Mouse (Mus musculus) neural tube, embryonic 10.5 days (tissue): ENCODE data around the gene Rrp1.

Experiments used
- DNase-seq: peaks from one replicate; pipeline ENCODE4 v3.0.0-alpha.2; 2017; ENCODE audit warnings: low spot score; ENCODE audit errors: extremely low spot score

Rrp1 gene

DNA sequence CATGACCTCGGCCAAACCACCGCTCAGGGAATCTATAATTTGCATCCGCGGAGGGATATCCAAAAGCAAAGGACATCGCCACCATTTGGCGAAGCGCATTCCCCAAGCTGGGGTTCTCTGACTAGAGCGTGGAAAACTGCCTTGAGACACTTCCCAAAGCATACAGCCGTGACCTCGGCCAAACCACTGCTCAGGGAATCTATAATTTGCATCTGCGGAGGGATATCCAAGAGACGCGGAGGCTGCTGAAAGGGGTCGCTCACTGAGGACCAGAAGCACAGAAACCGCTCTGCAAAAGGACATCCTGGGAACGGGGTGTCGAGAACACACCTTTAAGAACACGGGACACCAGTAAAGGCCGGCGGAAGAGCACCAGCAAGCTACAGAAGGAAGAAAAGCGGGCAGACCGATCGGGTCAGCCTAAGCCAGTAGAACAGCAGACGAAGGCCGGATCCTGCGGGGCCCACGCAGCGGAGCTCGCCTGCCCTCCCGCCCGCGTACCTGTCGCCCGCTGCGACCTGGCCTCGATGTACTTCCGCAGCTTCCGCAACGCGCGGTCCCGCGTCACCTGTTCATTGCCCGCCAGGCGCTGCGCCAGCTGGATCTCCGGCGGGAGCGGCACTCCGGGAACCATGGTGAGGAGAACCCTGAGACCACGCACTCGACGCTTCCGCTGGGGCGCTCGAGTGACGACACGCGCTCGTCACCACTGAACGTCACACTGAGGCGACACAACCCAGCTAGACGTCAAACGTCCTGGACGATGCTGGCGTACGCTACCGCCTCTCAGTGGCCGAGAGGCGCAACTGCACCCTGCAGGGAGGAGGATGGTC lies at the start of gene Rrp1:
Gene Rrp1, minus strand, starts transcription at position 725 of the 833 bp plus-strand sequence.
- peak; percentile 98 for DNase-seq

GRCm38 (mm10) chr10:78461767-78462166 lies 48.9 kb upstream of the Rrp1 start:
- DNase-seq, result no peak

DNA sequence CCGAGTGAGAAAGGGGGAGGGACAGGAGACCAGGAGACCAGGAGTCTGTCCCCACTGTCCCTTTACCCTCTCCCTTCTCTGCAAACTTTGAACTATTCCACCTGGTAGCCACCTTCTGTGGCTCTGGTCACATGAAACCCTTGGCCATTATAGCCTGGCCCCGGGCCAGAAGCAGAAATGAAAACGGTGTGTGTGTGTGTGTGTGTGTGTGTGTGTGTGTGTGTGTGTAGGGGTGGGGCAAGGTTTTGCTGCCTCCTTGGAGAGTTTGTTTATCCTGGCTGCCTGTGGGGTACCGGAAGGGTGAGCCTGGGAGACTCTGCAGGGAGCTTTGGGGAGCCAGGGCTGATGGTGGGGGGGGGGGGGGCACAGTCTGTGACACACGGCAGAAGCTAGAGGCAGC lies 47.6 kb upstream of the Rrp1 start:
- no peak for DNase-seq

DNA sequence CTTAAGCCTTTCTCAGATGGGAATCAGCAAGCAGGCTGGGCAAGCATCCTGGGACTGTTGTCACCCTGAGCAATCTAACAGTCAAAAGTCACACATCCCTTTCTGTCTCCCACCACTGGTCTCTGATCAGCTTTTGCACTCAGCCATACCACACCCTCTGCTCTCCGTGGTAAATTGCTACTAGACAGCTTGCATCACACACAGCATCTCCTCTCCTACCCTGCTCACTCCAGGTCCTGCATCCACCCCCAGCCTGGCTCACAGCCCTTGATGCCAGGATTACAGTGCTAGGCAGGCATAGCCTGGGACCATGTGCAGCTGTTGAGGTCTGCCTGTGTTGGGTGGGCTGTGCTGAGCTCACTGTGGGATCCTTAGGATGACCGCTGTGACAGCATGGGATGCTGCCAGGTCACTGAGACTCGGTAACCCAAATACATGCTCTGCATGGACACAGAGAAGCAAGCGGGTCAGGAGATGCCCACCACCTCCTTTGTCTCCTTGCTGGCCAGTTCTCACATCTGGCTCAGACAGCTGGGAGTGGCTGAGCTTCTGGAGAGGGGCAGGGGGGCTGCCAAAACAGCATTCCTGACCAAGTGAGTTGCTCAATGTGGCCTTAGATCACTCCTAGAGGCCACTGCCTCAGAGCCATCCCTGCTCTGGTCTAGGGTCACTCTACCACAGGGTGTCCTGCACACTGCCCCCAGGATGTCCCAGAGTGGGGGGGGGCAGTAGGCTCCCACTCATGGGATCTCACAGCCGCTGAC lies 45.7 kb upstream of the Rrp1 start:
- DNase-seq, result no peak

DNA sequence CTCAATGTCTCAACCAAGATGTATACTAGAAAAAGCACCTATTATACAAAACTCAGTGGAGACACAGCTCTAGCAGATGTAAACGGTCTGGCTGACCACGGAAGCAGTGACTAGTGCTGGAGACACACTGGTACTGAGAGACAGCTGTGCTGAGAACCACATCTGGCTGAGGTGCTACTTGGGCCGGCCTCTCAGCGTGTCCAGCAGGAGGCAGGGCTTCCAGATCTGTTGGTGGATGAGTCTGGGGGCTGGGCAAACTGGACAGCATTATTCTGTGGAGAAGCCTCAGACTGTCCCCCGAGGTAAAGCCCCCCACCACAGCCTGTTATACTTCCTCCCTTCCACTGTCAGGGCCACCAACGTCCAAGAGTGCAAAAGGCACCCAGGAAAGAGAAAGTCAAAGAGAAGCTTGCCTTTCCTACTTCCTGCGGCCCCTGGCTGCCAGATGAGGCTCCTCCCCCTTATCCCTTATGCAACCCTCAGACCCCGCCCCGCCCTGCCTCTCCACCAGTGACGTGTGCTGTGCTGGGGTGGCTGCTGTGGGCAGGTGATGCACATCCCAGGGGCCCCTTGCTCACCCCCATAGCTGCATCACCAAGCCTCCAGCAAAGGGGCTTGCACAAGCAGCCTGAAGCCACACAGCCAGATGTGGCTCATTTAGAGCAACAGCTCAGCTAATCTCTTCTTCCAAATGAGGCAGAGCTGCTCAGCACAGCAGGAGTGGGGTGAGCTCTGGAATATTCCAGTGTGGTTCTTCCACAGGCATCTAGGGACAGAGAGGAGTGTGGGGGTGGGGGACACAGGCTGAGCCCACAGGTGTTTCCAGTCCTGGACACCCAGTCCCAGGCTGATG lies 44.9 kb upstream of the Rrp1 start:
- DNase-seq, result no peak

- DNase-seq, result no peak
Measured at GRCm38 (mm10) chr10:78456696-78457095, 43.9 kb upstream of the Rrp1 start.

DNA sequence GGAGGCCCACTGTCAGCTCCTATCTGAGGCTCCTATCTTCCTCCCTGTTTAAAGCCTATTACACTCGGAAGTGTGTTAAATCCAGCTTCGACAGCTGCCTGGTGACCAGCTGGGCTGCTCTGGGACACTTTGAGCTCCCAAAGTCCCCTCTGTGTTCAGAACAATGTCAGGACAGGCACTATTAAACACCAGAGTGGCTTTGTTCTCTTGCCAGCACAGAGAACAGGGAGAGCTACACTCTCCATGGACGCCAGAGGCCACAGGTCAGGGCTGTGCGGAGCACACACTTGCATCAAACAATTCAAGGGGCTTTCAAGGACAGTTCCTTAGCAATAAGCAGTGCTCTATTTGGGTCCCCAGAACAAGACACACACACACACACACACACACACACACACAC lies 39.8 kb upstream of the Rrp1 start:
- no peak for DNase-seq

GRCm38 (mm10) chr10:78450761-78451160 lies 37.9 kb upstream of the Rrp1 start:
- DNase-seq, result no peak

- no peak for DNase-seq
Measured at GRCm38 (mm10) chr10:78447396-78447795, 34.6 kb upstream of the Rrp1 start.

DNA sequence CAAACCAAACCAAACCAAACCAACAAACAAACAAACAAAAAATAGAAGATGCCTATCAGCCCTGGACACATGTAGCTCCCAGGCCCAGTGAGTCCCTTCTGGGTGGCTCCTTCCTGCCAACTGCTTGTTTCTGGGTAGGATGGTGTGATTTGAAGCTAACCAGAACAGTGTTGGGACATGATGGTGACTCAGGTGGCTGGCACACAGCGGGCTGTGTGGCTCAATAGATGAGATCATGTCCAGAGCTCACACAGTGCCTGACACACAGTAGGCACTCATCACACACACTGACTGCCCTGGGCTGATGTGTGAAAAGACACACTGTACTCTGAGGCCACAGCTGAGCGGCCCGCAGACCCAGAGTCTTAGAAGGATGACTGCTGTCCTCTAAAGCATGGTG lies 33.4 kb upstream of the Rrp1 start:
- DNase-seq, result no peak

DNA sequence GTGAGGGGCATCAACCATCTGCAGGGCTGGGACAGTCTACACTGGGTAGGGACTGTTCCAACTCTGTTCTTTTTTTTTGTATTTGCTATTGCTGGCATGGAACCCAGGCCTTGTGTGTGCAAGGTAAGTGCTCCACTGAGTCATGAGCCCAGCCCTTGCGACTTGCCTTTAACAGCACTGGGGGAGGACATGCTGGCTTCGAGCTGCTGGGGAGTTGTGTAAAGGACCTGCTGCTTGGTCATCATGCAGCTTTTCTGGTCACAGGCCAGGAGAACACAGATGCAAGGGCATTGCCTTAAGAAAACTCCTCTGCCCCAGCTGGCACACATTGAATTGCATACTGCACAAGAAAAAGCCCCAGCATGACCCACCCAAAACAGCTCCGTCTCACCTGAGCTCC lies 29.4 kb upstream of the Rrp1 start:
- DNase-seq, result no peak

DNA sequence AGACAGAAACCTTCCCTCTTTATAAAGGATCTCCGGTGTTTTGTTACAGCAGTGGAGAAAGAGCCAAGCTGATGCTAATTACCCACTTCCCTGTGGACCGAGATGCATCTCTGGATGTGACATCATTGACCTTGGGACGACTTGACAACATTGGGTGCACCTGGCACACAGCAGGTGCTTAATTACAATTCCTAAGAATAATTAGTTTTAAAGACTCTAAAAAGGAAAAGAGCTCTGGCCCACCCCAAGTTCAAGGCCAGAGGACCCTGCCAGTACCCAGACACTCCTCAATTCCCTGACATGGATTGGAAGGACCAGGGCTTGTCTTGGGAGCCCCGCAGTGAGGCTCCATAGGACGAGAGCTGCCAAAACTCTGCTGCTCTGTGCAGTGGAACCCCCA lies 28.8 kb upstream of the Rrp1 start:
- no peak for DNase-seq

DNA sequence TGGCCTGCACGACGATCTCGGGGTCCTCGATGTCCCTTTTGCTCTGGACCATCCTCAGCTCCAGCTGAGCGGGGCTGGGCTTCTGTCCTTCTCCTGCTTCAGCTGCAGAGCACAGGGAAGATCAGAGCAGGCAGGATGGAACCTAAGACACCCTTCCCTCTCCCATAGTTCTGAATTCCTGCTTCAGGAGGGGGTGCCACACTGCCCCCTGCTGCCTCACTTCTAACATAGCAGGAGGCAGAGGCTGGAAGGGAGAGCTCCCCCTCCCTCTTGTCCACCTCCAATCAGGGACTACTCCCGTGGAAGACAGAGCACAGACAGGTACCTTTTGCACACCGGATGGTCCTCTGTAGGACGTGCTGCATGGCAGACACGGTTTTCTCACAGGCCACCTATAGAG lies 28.0 kb upstream of the Rrp1 start:
- DNase-seq, result no peak

GRCm38 (mm10) chr10:78439990-78440389 lies 27.1 kb upstream of the Rrp1 start:
- DNase-seq, result no peak

DNA sequence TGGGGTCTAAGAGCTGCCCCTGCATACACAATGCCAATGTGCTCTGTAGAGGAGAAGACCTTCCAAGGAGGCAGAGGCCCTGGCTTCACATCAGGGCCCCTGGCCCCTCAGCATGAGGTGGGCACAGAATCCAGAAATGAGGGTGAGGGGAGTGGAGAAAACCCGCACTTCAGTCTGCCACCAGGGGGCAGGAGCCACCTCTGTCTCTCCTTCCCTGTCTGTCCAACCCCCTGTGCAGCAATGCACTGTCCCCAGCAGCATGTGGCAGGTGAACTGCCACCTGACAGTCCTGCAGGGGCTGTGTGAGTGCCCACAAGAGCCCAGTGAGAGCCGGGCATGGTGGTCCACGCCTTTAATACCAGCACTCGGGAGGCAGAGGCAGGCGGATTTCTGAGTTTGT lies 26.7 kb upstream of the Rrp1 start:
- DNase-seq, result peak; percentile 34

- DNase-seq, result peak; percentile 86
Measured at GRCm38 (mm10) chr10:78438094-78438493, 25.3 kb upstream of the Rrp1 start.

GRCm38 (mm10) chr10:78432853-78433252 lies 20.0 kb upstream of the Rrp1 start:
- DNase-seq, result no peak

GRCm38 (mm10) chr10:78429776-78430175 lies 16.9 kb upstream of the Rrp1 start:
- no peak for DNase-seq

GRCm38 (mm10) chr10:78429180-78429579 lies 16.3 kb upstream of the Rrp1 start:
- no peak for DNase-seq

DNA sequence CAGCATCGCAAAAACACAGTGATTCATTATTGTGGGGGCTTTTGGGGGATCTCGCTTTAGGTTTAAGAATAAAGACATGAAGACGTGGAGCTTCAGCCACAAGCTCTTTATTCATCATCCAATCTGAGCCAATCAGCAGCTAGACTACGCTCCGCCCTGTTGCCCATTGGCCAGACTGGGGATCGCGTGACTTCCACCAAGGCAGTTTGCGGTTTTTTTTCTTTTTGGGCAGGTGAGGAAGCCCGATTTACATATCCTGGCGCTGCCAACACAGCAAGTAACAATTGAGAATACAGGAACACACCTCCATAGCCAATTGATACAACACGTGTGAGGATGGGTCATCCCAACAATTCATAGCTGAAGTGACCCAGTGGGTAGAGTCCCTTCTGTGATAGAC lies 15.2 kb upstream of the Rrp1 start:
- DNase-seq, result no peak

- peak; percentile 21 for DNase-seq
Measured at GRCm38 (mm10) chr10:78426117-78426735, 13.4 kb upstream of the Rrp1 start.
